Mouse (Mus musculus) left cerebral cortex, postnatal 14 days (tissue): ENCODE measurements around the gene Adgrv1. TPM values are rescaled to one million over a fixed set of nuclear protein-coding genes. Genes with fewer than 3 reads are reported as not detected.

Experiments used
- DNase-seq, 2 experiments: peaks; one replicate each; pipeline ENCODE4 v3.0.0; 2021 to 2022; ENCODE audit warnings: low spot score in 2 of 2, mixed read lengths in 1 of 2
- intact Hi-C: fragments of 180-260 bp; cut with DNase I; formaldehyde crosslinking; loops from one replicate; pipeline ENCODE4 v1.15.1; 2025
- total RNA-seq, 2 experiments: library from RNA; stranded (reverse); gene quantifications; 2 replicates each; pipeline ENCODE4 v1.2.3; 2021

The Adgrv1 gene
- total RNA-seq, 2 experiments from 2014 or later: 1.7 to 1.8 TPM

DNA sequence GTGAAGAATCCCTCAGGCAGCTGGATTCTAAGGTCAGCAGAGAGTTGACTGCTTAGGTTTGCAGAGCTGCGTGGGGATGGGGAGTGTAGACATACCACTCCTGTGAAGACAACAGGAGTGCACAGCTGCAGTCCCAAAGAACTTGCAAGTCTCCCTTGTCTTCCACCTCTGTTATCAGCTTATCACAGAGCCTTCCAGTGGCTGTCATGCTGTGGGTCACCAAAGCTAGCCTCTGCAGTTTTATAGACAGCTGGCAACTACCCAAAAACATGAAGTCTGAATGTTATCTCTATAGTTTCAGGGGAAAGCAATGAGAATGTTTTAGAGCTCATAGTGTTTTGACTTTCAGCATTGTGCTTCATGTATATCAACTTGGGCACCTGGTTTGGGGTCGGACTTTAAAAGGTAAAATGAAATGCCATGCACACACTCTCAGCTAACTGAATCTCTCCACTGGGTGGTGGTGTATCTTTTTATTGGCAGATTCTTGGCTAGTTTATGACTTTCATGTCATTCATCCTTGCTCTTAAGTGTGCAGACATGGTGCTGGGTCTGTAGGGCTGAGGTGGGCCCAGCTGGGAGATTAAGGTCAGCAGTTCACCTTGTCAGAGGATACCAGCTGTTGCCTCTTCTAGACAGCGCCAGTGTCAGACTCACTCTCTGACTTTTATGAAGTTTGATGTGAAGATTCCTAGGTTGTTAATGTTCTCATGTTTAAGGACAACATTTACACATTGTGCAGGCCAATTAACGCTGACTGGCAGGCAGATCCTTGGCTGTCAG lies 502.0 kb downstream of the Adgrv1 start:
- intact Hi-C loops: no loop called here
- no peak for DNase-seq

- DNase-seq: no peak
- intact Hi-C loops: no loop called here
Measured at GRCm38 (mm10) chr13:81125846-81126245, 507.1 kb downstream of the Adgrv1 start.

DNA sequence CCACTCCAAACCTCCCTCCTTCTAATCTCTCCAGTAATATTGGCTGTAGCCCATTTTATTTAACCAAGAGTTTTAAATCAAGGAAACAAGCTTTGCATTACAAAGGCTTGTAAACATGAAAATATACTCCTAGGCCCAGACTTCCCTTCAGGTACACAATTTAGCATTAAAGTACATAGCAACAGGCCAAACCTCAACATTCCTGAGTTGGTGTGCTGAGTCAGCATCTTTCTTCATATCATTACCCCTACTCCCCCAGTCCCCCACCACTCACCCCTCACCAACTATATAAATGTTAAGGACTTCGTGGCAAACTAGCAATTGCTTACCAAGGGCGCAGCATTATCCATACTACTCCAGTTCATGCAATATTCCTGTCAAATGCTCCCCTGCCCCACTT lies 510.7 kb downstream of the Adgrv1 start:
- DNase-seq: no peak
- intact Hi-C loops: no loop called here

GRCm38 (mm10) chr13:81110479-81110878 lies 522.5 kb downstream of the Adgrv1 start:
- DNase-seq: no peak
- intact Hi-C loops: no loop called here

GRCm38 (mm10) chr13:81109676-81110075 lies 523.3 kb downstream of the Adgrv1 start:
- intact Hi-C loops: no loop called here
- no peak for DNase-seq

- intact Hi-C loops: no loop called here
- DNase-seq: peak in 1 of 2 experiments; percentile 26
Measured at GRCm38 (mm10) chr13:81108526-81109302, 524.2 kb downstream of the Adgrv1 start.

GRCm38 (mm10) chr13:81107436-81107835 lies 525.5 kb downstream of the Adgrv1 start:
- no peak for DNase-seq
- intact Hi-C loops: no loop called here

GRCm38 (mm10) chr13:81103794-81104193 lies 529.2 kb downstream of the Adgrv1 start:
- intact Hi-C loops: no loop called here

DNA sequence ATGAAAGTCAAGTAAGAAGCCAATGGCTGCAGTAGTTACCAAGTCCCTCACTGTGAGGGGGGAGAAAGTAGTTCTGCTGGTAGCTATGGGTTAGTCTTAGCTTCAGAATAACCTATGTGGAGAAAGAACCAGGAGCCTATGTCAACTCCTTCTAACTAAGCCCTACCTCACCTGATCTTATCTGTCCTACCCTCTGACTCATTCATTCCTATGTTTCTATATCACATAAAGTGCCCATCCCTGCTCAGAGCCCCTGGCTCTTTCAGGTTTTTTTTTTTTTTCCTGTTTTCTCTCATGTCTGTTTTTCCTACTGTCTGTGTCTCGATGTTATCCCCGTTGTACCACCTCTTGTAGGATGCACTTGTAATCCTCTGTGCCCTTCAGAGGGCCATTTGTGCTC lies 536.5 kb downstream of the Adgrv1 start:
- intact Hi-C loops: no loop called here
- no peak for DNase-seq

More at GRCm38 (mm10) chr13:81103794-81104193, 529.2 kb downstream of the Adgrv1 start:
- peak in 1 of 2 experiments; percentile 6 for DNase-seq

DNA sequence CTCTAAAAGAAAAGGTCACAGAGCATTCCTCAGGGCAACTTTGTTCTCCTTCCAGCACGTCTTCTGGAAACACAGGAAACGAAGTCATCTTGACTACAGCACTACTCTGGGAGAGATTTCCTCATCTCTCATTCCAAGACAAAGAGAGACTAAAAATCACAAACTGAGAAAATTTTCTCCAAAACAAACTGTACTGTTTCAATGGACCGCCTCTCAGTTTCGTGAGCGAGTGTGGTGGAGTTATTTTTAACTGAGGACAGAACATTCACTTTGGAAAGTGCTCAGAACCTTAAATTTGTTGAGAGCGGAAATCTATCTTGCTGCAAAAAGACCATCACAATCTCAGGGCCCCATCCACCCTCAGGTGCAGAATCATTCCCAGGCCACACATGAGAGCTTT lies 538.4 kb downstream of the Adgrv1 start:
- intact Hi-C loops: no loop called here
- peak; percentile 11 to 66 for DNase-seq

DNA sequence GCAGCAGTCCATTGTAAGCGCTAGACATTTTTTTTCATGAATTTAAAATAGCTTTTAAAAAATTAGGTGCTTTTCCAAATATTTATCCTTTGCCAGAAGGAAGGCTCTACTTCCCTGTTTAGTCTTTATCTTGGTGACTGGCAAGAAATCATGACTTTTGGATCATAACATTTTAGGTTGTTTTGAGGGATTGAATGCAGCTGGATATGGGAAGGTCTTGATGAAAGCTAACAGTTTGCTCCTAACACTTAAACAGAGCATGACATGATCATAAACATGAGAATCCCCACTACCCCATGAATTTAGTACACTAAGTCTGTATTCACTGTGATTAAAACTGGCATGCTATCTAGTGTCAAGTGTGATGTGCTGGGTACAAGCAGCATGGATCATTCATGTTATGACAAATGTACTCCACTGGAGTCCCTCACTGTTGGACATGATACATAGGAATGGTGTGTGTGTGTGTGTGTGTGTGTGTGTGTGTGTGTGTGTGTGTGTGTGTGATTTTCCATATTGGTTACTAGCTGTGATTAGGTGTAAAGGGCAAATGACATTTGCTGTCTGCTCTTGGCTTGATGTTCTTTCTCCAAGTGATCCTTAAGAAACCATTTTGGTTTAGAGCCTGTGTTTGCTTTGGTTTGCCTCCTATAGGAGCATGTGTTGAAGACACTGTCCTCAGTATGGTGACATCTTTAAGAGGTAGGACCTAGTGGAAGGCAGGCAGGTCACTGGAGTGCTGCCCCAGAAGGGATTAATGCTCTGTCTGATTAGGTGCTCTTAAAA lies 542.7 kb downstream of the Adgrv1 start:
- intact Hi-C loops: no loop called here
- DNase-seq: no peak

DNA sequence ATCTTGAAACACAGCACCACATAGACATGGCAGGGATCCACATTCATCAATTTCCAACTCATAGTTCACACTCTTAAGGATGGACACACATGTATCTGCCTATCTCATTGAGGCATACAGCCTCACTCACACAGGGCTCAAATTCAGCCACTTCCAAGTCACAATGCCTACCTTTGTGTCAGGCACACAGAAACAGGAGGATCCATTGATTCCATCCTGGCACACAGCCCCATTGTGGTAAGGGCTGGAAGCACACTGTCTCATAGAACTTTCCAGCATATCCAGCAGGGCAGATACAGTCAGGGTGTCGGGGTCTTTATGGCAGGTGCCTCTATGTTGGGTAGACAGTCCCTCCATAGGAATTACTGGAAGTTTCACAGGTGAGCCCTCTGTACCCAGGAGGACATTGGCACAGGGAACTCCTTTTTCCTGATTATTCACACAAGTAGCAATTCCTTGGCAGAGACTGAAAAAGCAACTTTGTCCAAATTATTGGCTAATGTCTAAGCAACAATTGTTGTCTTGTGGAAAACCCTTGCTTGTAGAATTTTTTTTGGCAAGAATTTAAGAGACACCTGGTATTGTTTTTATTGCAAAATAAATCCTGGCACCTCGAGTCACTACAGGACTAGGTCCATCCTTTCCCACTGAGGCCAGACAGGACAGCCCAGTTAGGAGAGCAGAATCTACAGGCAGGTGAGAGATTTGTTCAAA lies 545.8 kb downstream of the Adgrv1 start:
- intact Hi-C loops: no loop called here

DNA sequence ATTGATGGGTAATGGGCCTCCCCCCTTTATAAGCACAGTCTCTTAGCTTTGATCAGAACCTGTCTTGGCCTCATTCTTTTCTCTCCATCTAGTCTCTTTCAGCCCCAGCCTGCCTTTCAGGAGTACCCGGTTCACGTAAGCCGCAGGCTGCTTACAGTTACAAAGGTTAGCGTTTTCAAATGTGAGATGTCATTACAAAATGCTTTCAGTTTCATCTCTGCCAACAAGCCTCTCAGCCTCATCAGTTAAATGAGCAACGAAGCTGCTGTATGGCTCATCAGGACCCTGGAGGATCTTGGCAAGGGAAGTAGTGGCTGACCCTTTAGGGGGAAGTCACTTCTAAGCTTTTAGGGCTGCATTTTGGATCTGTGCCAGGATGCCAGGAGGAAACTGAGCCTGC lies 560.7 kb downstream of the Adgrv1 start:
- no peak for DNase-seq
- intact Hi-C loops: no loop called here

More for the DNA sequence above, 545.8 kb downstream of the Adgrv1 start:
- DNase-seq: peak in 1 of 2 experiments; percentile 22

DNA sequence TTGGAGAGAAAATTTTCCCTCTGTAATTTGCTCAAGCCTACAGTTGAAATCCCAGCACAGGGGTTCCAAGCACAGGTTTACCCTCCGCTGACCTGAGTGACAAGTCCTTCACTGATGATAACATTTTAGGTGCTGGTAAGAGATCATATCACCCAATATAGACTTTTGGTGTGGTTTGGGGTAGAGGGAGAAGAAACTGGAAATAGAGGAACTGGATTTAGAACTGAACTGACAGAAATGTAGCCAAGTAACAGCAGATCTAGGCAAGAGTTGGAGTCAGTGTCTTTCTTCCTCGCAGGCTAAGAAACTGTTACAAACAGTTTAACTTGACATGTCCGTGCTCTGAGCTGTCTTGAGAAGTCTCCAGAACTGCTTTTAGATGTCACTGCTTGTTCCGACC lies 581.5 kb downstream of the Adgrv1 start:
- intact Hi-C loops: no loop called here
- no peak for DNase-seq

- no peak for DNase-seq
- intact Hi-C loops: no loop called here
Measured at GRCm38 (mm10) chr13:81050911-81051310, 582.0 kb downstream of the Adgrv1 start.

DNA sequence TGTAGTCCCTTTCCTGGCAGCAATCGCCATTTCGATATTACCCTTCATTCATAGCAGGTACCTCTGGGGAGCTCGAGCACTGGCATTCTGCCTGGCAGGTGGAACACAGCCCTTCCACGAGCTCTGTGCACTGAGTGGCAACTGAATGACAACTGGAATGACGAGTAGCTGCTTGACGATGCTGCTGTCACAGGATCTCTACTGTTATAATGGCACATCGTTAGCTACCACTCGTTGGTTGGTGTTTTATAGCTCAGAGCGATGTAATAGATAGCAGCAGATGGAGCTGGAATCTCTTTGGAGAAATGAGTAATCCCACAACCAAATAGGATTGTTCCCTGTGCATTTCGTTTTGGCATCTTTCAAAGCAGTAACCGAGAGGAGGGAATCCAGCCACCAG lies 587.6 kb downstream of the Adgrv1 start:
- intact Hi-C loops: no loop called here
- DNase-seq: peak in 1 of 2 experiments; percentile 21
